Comparison of ENCODE assay signal across 11 mouse cellular contexts in the genomic region with DNA sequence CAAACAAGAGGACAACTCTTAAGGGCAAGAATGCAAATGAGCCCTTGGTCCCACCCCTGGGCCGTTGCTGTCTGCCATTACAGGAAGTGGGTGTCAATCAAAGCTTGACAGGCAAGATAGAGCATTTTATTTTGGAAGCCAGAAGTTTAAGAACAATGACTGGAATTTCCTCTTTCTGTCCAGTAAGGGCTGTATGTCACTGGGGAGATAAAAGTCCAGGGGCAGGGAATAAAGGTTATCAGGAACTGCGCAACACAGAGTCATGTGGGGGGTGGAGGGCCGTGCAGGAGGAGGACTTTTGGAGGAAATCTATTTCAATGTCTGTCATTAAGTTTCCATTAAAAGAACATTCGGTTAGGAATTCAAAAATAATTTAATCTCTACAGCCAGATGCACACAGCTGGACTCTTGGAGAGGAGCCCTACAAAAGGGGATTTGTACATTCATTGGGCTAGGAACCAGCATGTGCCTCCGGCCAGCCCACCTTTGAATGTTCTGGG. TPM values are rescaled to one million over a fixed set of nuclear protein-coding genes. Genes with fewer than 3 reads are reported as not detected.
DNase-seq lines count a peak whose midpoint lies in the region; ATAC-seq lines count a peak whose summit lies in the region.
"Had no signal": no experiment of that assay in that cellular context is flagged by ENCODE, and none has a peak within 500 bp of the region (broad histone marks: within the 10 kb centered on the region; RNA-seq: fewer than 3 reads in every experiment).

No protein-coding gene starts in this region.

- no peaks in the 10 kb centered on the region for H3K27me3 ChIP-seq in liver, embryonic 12.5 days (replicated peaks)

- ATAC-seq in liver, embryonic 12.5 days, result peak; percentile 77
- ATAC-seq: midbrain, embryonic 16.5 days had no signal

- no peak overlapping the region for H3K9ac ChIP-seq in liver, embryonic 12.5 days

- 8% methylated on average over 5 of the region's 5 CpGs for WGBS in liver, embryonic 12.5 days (ENCODE audit: insufficient replicate concordance)

- peak; percentile 61 for DNase-seq in testis, postnatal 10 days (ENCODE audit: low spot score)
- DNase-seq in testis, postnatal 14 days (ENCODE audit: low spot score), result no peak
- DNase-seq in heart, postnatal 36 days, result peak; percentile 51 to 58
- DNase-seq in thymus, postnatal 4 days, result no peak
- no peak for DNase-seq in urinary bladder, postnatal 25 days (ENCODE audit: low spot score)
- DNase-seq in layer of hippocampus, postnatal 36 days, result no peak
- DNase-seq in cerebellum, adult 11-12 months, result no peak

- H3K4me1 ChIP-seq in liver, embryonic 12.5 days, result peaks cover 19% of the 10 kb centered on the region
- H3K4me1 ChIP-seq: forebrain, embryonic 10.5 days had no signal

- H3K36me3 ChIP-seq in liver, embryonic 12.5 days, result no peaks in the 10 kb centered on the region
- H3K36me3 ChIP-seq: forebrain, embryonic 10.5 days had no signal

- peak overlapping the region; percentile 74 for H3K27ac ChIP-seq in liver, embryonic 12.5 days
- H3K27ac ChIP-seq: forebrain, embryonic 10.5 days had no signal

- no peaks in the 10 kb centered on the region for H3K9me3 ChIP-seq in liver, embryonic 12.5 days (replicated peaks)
- H3K9me3 ChIP-seq: forebrain, embryonic 10.5 days had no signal

- H3K4me2 ChIP-seq in liver, embryonic 12.5 days, result peak overlapping the region; percentile 17; the same call in 1 of the 2 replicates

- H3K4me3 ChIP-seq in liver, embryonic 12.5 days, result no peak overlapping the region
- H3K4me3 ChIP-seq: forebrain, embryonic 10.5 days had no signal

- intact Hi-C loops in heart, postnatal 36 days (cut with DNase I), result loop anchor here (5.0 to 10.0 kb wide), 2 partner anchors 314 to 542 kb away; no protein-coding TSS in a partner anchor

RNA-seq across cellular contexts. Expression of gene Kcnj1, which starts 28.4 kb away (rescaled TPM):
- total RNA-seq in heart, postnatal 36 days (2021), result not detected
- polyA plus RNA-seq in liver, embryonic 12.5 days (2016; fragmentation: Nextera tagmentation; extraction: Ambion mirVana), result not detected in 2 replicates
- not detected for total RNA-seq in layer of hippocampus, postnatal 36 days (2021)
- total RNA-seq: layer of hippocampus, adult 18-20 months had no signal
- polyA plus RNA-seq: forebrain, embryonic 10.5 days; midbrain, embryonic 16.5 days had no signal

RNA-seq across cellular contexts. Expression of gene Kcnj5, which starts 56.6 kb away (rescaled TPM):
- 10 to 100 TPM; 46.2 to 49.6 TPM for total RNA-seq in heart, postnatal 36 days (2021)
- 3.2 and 3.4 TPM in 2 replicates for polyA plus RNA-seq in liver, embryonic 12.5 days (2016; fragmentation: Nextera tagmentation; extraction: Ambion mirVana)
- under 1 TPM; 0.35 to 0.40 TPM for total RNA-seq in layer of hippocampus, postnatal 36 days (2021)

Comparison
In these comparisons a context has a peak if more than half of its experiments do, and no peak if none do; other contexts are left out.
1. DNase-seq: peak in testis, postnatal 10 days (single experiment) and heart, postnatal 36 days (2 of 2); none in testis, postnatal 14 days (single experiment), thymus, postnatal 4 days (single experiment), urinary bladder, postnatal 25 days (single experiment), layer of hippocampus, postnatal 36 days (0 of 2) and cerebellum, adult 11-12 months (single experiment).
2. RNA of gene Kcnj5, which starts 56.6 kb away (total RNA-seq): 46.2 to 49.6 TPM in heart, postnatal 36 days; 0.35 to 0.40 TPM in layer of hippocampus, postnatal 36 days; every median in the first group is over 10 times any median in the second.